Mouse (Mus musculus) midbrain, embryonic 15.5 days (tissue): ENCODE data around the gene Hist1h4m. TPM values are rescaled to one million over a fixed set of nuclear protein-coding genes. Genes with fewer than 3 reads are reported as not detected.
A peak's percentile ranks its signal among the peaks of the same experiment; 100 is the strongest.
"Not testable (repeated sequence)": the region's sequence is repeated elsewhere in the genome, so short reads cannot be mapped to it uniquely, and the experiment has no call there.

Experiments
- ATAC-seq: fragments of 200-750 bp; cut with Nextera tagmentation; replicated peaks from 2 replicates; pipeline ENCODE4 v1.8.0; 2017; ENCODE audit warnings: moderate TSS enrichment
- H3K27ac ChIP-seq: fragments of 300-500 bp; sonication (generic); 2 replicates; pipeline ENCODE4 v1.5.1; 2015; ENCODE audit warnings: mild to moderate bottlenecking, inconsistent platforms
- H3K27me3 ChIP-seq: fragments of 300-500 bp; sonication (generic); replicated peaks from 2 replicates; pipeline ENCODE4 v1.6.1; 2015; ENCODE audit warnings: inconsistent platforms
- H3K36me3 ChIP-seq: fragments of 300-500 bp; sonication (generic); replicated peaks from 2 replicates; pipeline ENCODE4 v1.6.1; 2015; ENCODE audit warnings: inconsistent platforms
- H3K4me1 ChIP-seq: fragments of 300-500 bp; sonication (generic); 2 replicates; pipeline ENCODE4 v1.6.1; 2015; ENCODE audit warnings: inconsistent platforms
- H3K4me2 ChIP-seq: fragments of 300-500 bp; sonication (generic); 2 replicates; pipeline ENCODE4 v1.6.1; 2015; ENCODE audit warnings: inconsistent platforms, mild to moderate bottlenecking, moderate library complexity
- H3K4me3 ChIP-seq: fragments of 300-500 bp; sonication (generic); 2 replicates; pipeline ENCODE4 v1.5.1; 2015; ENCODE audit warnings: mild to moderate bottlenecking, inconsistent platforms
- H3K9ac ChIP-seq: fragments of 300-500 bp; sonication (generic); 2 replicates; pipeline ENCODE4 v1.6.1; 2015; ENCODE audit warnings: mild to moderate bottlenecking, inconsistent platforms
- H3K9me3 ChIP-seq: fragments of 300-500 bp; sonication (generic); 2 replicates; pipeline ENCODE4 v1.6.1; 2016; ENCODE audit warnings: inconsistent platforms
- WGBS: fragments of 180-500 bp; shearing (Covaris S2); methylation state at CpG from one replicate; pipeline ENCODE4 v1.1.7; 2015; ENCODE audit warnings: mixed read lengths; 5-methylcytosine and 5-hydroxymethylcytosine counted together
- polyA plus RNA-seq: library from polyadenylated mRNA; unstranded; fragments of >200 nt; fragmentation: Nextera tagmentation; extraction: Ambion mirVana; gene quantifications from 2 replicates; pipeline ENCODE4 v1.2.1, GENCODE M21; 2015

The Hist1h4m gene
- polyA plus RNA-seq, 1 experiment from 2014 or later, result not detected

- under 1% methylated on average over 41 of the region's 63 CpGs for WGBS
- peak within 1 kb of the TSS; percentile 22; the same call in 1 of the 2 replicates for H3K9ac ChIP-seq
- not testable (repeated sequence) for H3K27me3 ChIP-seq, H3K9me3 ChIP-seq, H3K36me3 ChIP-seq
- peaks cover 29% of the 10 kb centered on the region for H3K4me1 ChIP-seq
- H3K4me3 ChIP-seq, result peak within 1 kb of the TSS; percentile 41
- peak within 1 kb of the TSS; percentile 79 for H3K27ac ChIP-seq
- peak within 1 kb of the TSS; percentile 69 for H3K4me2 ChIP-seq
- ATAC-seq, result peak; percentile 95
Measured at GRCm38 (mm10) chr13:21786899-21787629, 24.5 kb upstream of the Hist1h4m start, which contains the start of the genes Hist1h2an and Hist1h2bp. Gene Hist1h2an, minus strand, starts transcription at chr13:21787218. Gene Hist1h2bp, plus strand, starts transcription at chr13:21787461.

- H3K4me3 ChIP-seq, result peak overlapping the region; percentile 41
- peak overlapping the region; percentile 69 for H3K4me2 ChIP-seq
- 0 out of 2 replicates have a peak, but pooled peaks cover 2% of the 10 kb centered on the region for H3K27me3 ChIP-seq
- H3K4me1 ChIP-seq, result peaks cover 21% of the 10 kb centered on the region
- H3K9ac ChIP-seq, result 0 out of 2 replicates have a peak overlapping the region, but pooled peaks have one; percentile 2
- ATAC-seq, result no peak; the same call in 1 of the 2 replicates
- H3K36me3 ChIP-seq, result no peaks in the 10 kb centered on the region
- WGBS, result 11% methylated on average over 14 of the region's 21 CpGs
- H3K27ac ChIP-seq, result peak overlapping the region; percentile 38; the same call in 1 of the 2 replicates
- H3K9me3 ChIP-seq, result no peaks in the 10 kb centered on the region
Measured at GRCm38 (mm10) chr13:21787760-21788593, 23.6 kb upstream of the Hist1h4m start.

DNA sequence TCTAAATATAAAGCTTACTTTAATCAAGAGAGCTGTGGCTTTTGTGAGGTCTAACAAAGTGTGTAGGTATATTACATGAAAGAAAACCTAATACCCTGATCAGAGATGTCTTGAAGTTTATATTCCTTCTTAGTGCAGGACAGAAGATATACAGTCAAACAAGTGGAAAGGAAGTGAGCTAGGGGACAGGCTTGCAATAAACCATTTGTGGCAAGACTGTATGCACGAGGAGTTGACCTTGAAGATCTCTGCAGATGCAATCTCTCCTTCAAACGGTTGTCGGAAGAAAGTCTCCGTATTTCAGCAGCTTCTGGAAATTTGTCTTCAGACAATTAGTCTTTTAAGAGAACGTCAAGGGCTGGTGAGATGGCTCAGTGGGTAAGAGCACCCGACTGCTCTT lies 21.6 kb upstream of the Hist1h4m start:
- Histone ChIP-seq H3K27me3 (0 out of 2 replicates have a peak, but pooled peaks cover 2% of the 10 kb centered on the region), H3K36me3 (no peaks in the 10 kb centered on the region), H3K9me3 (no peaks in the 10 kb centered on the region), H3K4me3 (no peak overlapping the region), H3K9ac (no peak overlapping the region), H3K27ac (no peak overlapping the region), H3K4me2 (no peak overlapping the region), H3K4me1 (peaks cover 15% of the 10 kb centered on the region)
- no peak for ATAC-seq
- 57% methylated on average over 6 of the region's 6 CpGs for WGBS

GRCm38 (mm10) chr13:21790601-21791283 lies 20.8 kb upstream of the Hist1h4m start:
- no peak for ATAC-seq
- H3K4me1 ChIP-seq, result peaks cover 15% of the 10 kb centered on the region
- H3K4me3 ChIP-seq, result no peak overlapping the region
- 0 out of 2 replicates have a peak, but pooled peaks cover 2% of the 10 kb centered on the region for H3K27me3 ChIP-seq
- no peaks in the 10 kb centered on the region for H3K36me3 ChIP-seq
- WGBS, result 6% methylated on average over 18 of the region's 18 CpGs
- H3K9ac ChIP-seq, result no peak overlapping the region
- H3K27ac ChIP-seq, result no peak overlapping the region
- peak overlapping the region; percentile 28 for H3K4me2 ChIP-seq
- H3K9me3 ChIP-seq, result no peaks in the 10 kb centered on the region

DNA sequence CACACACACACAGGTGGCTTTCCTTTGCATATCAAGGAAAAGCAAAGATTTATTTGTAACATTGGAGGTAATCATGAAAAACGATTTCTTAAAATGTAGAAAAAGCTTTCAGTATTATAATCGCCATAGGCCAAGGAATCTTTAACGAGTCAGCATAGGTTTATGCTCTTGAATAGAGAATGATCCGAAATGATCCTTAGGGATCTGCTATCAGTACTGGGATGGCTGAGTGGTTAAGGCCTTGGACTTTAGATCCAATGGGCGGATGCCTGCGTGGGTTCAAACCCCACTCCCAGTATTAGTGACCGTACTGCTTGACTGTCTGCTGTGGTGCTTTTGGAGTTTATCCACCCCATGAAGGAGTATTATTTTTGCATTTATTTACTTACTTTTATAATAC lies 16.0 kb upstream of the Hist1h4m start:
- no peaks in the 10 kb centered on the region for H3K9me3 ChIP-seq
- WGBS, result 91% methylated on average over 7 of the region's 7 CpGs
- no peaks in the 10 kb centered on the region; the same call in 1 of the 2 replicates for H3K4me1 ChIP-seq
- H3K27ac ChIP-seq, result no peak overlapping the region
- H3K9ac ChIP-seq, result no peak overlapping the region
- 0 out of 2 replicates have a peak, but pooled peaks cover 2% of the 10 kb centered on the region for H3K27me3 ChIP-seq
- no peak overlapping the region for H3K4me3 ChIP-seq
- H3K4me2 ChIP-seq, result no peak overlapping the region
- ATAC-seq, result no peak
- no peaks in the 10 kb centered on the region for H3K36me3 ChIP-seq

DNA sequence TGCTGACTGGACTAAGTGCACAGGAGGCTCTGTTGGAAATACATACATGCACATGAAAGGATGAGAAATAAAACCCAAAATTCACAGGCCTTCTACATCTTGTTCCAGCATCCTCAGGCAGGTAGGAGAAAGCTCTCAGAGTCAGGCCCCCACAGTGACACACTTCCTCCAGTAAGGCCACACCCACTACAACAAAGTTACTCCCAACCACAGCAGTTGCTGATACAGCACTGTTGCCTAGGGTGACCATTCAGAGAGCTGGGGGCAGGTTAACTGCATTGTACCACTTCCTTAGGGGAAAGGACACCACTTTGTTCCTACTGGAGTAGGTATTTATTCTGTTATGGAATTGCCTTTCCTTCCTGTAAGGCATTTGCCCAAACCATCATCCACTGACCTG lies 14.4 kb upstream of the Hist1h4m start:
- not testable (repeated sequence) for H3K4me2 ChIP-seq, H3K4me3 ChIP-seq, ATAC-seq, H3K27me3 ChIP-seq, H3K9ac ChIP-seq, H3K9me3 ChIP-seq, H3K4me1 ChIP-seq, H3K36me3 ChIP-seq, H3K27ac ChIP-seq

GRCm38 (mm10) chr13:21803058-21803457 lies 8.5 kb upstream of the Hist1h4m start:
- not testable (repeated sequence) for H3K36me3 ChIP-seq, H3K27ac ChIP-seq, H3K27me3 ChIP-seq, H3K4me2 ChIP-seq, H3K9me3 ChIP-seq, H3K4me1 ChIP-seq, H3K4me3 ChIP-seq, H3K9ac ChIP-seq
- ATAC-seq, result peak; percentile 79
- WGBS, result no CpG with 5 or more reads among the region's 4 CpGs

DNA sequence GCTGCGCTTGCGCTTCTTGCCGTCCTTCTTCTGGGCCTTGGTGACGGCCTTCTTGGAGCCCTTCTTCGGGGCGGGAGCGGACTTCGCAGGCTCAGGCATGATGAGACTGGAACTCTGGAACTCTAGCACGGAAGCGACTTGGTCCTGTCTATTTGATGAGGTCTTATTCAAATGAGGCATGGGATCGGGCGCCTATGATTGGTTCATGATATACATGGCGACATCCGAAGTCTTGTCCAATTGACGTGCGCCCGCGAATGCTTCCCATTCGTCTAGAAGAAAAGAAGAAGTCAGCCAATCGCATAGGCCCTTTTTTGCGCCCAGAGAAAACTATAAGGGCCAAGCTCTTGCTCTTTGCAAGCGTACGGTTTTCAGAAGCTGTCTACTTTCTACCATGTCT lies 1.5 kb upstream of the Hist1h4m start, which contains the start of the genes Hist1h2bq and Hist1h2ao:
Gene Hist1h2bq, minus strand, starts transcription at position 125 of the 400 bp plus-strand sequence.
Gene Hist1h2ao, plus strand, starts transcription at position 393 of the 400 bp plus-strand sequence.
- peak; percentile 98 for ATAC-seq
- not testable (repeated sequence) for H3K27me3 ChIP-seq, H3K4me1 ChIP-seq, H3K9me3 ChIP-seq, H3K36me3 ChIP-seq, H3K4me3 ChIP-seq, H3K27ac ChIP-seq, H3K9ac ChIP-seq, H3K4me2 ChIP-seq
- no CpG with 5 or more reads among the region's 23 CpGs for WGBS

DNA sequence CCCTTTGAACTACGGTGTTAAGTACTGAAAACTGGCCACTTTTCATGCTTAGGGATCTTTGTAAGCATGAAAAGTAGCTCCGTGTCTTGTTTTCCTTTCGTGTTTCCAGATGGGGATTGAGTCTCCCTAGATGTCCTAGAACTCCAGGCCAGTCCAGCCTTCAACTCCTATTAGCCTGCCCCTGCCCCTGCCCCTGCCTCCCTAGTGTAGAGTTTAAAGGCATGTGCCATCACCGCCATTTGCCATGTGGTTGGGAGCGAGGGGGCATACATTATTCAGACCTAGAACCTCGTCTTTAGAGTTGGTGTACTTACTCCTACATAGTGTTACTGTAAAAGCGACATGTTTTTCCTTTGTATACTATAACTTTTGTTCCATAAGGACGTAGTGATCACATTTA lies 472 bp upstream of the Hist1h4m start:
- H3K4me2 ChIP-seq, H3K4me3 ChIP-seq, H3K9ac ChIP-seq, H3K36me3 ChIP-seq, H3K27me3 ChIP-seq, H3K9me3 ChIP-seq, H3K27ac ChIP-seq, H3K4me1 ChIP-seq: not testable (repeated sequence)
- WGBS, result no CpG with 5 or more reads among the region's 8 CpGs
- ATAC-seq, result peak; percentile 37

GRCm38 (mm10) chr13:21812092-21812491 lies 546 bp downstream of the Hist1h4m start:
- not testable (repeated sequence) for H3K27me3 ChIP-seq, H3K9me3 ChIP-seq, H3K9ac ChIP-seq, H3K27ac ChIP-seq, H3K36me3 ChIP-seq, H3K4me1 ChIP-seq
- peak overlapping the region; percentile 15; the same call in 1 of the 2 replicates for H3K4me3 ChIP-seq
- WGBS, result 0% methylated on average over 14 of the region's 14 CpGs
- peak; percentile 38; the same call in 1 of the 2 replicates for ATAC-seq
- peak overlapping the region; percentile 44 for H3K4me2 ChIP-seq

- ATAC-seq, H3K9me3 ChIP-seq: not testable (repeated sequence)
- 61% methylated on average over 7 of the region's 16 CpGs for WGBS
Measured at GRCm38 (mm10) chr13:21820082-21820890, 8.7 kb downstream of the Hist1h4m start.

More at GRCm38 (mm10) chr13:21820082-21820890, 8.7 kb downstream of the Hist1h4m start:
- H3K4me2 ChIP-seq, H3K4me1 ChIP-seq, H3K4me3 ChIP-seq, H3K27me3 ChIP-seq, H3K27ac ChIP-seq, H3K9ac ChIP-seq, H3K36me3 ChIP-seq: not testable (repeated sequence)
